Mouse (Mus musculus) bone marrow macrophage, adult 2 months (primary cell): ENCODE results near the gene Nfe2l2.

Experiments
- CTCF ChIP-seq: IDR thresholded peaks from 2 replicates; pipeline ENCODE4 v1.5.1; 2012; ENCODE audit warnings: low read depth, mild to moderate bottlenecking, low read length, moderate library complexity
- POLR2A ChIP-seq: IDR thresholded peaks from 2 replicates; pipeline ENCODE4 v1.6.1; 2012; ENCODE audit warnings: mild to moderate bottlenecking, low read depth, low read length, borderline replicate concordance

GRCm38 (mm10) chr2:75723481-75723880 lies 19.0 kb upstream of the Nfe2l2 start:
- TF ChIP-seq CTCF (no peak), POLR2A (no peak)
